Mouse (Mus musculus): Measurements from ENCODE around the gene Ppef2. TPM values are rescaled to one million over a fixed set of nuclear protein-coding genes. Genes with fewer than 3 reads are reported as not detected.

Ppef2 gene
- total RNA-seq, 2 experiments from 2014 or later: not detected

DNA sequence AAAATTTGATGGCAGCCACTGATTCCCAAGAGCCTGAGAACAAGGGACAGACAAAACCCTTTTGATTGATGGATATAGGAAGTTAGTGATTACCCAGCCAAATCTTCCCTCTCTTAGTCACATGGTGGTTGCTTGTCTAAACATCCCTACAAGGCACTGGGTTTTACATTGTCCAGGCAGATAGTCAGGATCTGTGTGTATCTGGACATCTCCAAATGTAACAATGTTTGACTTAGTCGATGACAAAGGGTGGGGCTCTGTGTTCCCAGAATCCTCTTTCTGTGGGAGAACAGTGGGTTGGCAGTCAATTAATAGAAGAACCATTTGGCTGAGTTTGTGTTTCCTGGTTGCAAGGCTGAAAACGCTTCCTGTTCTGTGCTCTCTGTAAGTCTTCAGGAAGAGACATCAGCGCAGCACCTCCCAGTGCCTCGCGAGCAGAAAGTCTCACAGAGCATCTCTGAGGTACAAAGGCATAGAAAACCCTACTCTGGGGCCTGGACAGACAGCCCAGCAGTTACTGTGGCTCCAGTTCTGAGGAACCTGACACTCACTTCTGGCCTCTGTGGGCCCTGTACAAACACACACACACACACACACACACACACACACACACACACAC is 21.0 kb downstream of the Ppef2 start:
- DNase-seq: no peak

DNA sequence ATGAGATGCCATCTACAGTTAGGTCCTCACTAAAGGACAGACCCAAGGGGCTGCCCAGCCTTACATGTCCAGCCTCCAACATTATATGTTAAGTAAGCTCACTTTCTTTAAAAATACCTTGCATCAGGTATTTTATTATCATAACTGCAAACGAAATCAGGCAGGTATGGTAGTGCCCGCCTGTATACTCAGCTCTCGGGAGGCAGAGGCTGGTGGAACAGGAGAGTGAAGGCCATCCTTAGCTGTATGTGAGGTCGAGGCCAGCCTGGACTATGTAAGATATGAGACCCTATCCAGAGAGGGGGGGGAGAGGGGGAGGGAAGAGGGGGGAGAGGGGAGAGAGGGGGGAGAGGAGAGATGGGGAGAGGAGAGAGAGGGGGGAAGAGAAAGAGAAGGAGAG is 22.7 kb downstream of the Ppef2 start:
- DNase-seq: no peak

DNA sequence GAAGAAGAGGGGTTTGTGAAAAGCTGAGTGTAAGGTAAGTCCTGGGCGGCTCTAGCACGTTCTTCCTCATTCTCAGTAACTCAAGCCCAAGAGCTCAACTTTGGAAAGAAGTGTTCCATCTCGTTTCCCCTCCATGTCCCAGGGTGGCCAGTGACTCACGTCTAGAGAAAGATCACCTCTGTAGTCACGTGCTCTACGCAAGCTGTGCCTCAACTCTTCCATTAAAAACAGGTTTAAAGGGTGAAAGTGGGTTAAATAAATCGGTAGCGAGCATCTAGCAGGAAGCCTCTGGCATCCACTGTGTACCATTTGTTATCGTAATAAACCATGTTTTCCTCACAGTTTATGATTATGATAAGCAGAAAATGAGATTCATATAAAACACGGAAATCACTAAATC is 24.2 kb downstream of the Ppef2 start:
- no peak for DNase-seq

DNA sequence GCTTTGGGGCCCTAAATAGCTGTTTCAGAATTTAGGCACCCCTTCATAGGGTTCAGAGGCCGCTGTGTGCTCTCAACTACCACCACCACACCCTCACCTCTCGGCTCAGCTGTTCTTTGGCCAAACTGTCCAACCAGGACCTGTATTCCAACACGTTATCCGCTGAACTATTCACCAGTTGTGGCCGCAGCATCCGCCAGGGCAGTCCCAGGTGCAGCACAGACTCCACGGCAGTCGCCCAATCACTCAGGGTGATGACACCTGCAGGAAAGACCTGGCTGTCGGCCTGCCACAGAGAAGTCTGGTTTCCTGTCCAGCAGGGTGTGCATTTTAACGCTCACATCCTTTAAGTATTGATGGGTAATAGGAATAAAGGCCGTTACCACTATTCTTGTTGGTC is 25.8 kb downstream of the Ppef2 start:
- DNase-seq: no peak

DNA sequence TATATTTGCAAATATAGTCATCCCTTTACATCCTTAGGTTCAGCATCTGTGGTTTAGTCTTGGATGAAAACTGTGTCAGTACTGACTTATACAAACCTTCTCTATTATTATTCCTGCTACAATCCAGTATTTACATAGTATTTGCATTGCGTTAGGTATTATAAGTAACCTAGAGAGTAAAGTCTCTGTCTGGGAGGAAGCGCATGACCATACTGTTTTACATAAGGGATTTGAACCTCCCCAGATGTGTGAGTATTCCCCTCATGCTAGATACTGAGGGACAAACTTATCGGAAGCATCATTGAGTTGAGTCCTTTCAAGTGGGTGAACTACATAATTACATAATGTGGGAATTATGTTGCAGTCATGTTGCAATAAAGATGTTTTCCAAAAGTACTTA is 26.6 kb downstream of the Ppef2 start:
- no peak for DNase-seq

DNA sequence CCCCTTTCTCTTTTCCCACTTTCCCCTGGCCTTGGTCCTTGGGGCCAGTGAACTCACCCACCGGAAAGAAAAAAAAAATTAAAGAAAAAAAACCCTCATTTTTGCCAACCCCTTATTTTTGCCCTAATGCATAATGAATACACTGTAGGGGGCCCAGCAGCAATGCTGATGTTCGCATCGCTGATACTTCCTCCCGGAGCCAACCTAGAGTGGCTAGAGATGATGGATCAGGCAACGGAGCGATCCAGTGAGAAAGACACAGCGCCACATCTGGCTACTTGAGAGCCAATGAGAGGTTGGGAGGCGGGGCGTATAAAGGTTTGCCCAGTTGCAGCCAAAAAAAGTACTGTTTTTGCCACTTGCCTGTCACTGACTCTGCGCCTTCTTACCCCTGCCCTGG is 27.3 kb downstream of the Ppef2 start:
- no peak for DNase-seq

DNA sequence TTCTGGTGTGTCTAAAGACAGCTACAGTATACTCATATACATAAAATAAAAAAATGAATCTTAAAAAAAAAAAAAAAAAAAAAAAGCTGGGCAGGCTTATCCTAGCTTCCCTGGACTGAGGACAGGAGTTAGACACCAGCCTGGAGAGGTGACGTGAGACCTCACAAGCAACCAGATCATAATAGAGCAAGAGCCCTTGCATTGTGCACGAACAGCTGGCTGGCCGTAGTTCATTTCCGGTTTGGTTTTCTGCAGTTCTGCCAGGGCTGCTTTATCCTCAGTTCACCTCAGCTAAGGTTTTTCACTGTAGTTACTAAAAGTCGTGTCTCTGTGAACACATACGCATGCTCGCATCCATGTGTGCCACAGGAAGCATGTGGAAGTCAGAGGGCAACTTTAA is 28.3 kb downstream of the Ppef2 start:
- peak; percentile 23 for DNase-seq

DNA sequence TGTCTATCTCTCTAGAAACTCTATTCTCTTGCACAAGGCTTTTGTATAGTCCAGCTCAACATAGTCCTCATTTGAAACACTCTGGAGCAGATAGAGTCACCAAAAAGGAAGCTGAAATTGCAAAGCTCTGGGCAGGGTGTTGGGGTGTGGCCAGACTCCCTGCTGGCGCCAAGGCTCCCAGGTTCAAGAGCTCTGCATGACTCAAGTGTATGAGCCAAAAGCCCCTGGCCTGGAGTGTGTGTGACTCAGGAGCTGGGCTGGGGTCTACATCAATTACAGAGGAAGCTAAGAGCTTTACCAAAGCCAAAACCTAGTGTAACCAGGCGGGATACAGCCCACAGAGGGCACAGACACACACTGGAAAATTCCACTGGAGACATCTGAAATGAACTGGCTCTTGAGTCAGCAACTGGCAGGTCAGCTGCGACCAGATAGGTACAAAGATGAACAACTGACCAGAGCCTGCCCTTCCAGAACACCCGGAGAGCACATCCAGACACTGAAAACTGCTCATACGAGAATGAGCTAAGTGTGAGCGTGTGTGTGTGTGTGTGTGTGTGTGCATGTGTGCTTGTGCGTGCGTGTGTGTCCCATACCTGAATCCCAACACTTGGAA is 35.7 kb downstream of the Ppef2 start:
- no peak for DNase-seq

DNA sequence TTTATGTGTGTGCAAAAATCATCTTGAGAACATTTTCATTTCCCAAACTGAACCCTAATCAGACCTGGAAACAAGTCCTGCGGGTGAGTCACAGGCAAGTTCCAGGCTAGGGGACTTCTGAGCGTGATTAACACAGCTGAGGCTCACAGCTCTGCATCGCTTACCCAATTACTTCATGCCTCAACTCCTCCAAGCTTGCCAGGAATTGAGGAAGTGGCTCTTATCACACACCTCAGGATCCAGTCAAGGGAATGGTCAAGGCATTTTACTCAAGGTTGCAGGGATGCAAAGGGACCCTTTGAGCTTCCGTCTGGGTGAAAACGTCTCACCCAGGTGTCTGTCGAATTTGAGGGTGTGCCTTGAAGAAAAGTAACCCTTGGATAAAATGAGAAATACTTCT is 36.3 kb downstream of the Ppef2 start:
- DNase-seq: no peak

DNA sequence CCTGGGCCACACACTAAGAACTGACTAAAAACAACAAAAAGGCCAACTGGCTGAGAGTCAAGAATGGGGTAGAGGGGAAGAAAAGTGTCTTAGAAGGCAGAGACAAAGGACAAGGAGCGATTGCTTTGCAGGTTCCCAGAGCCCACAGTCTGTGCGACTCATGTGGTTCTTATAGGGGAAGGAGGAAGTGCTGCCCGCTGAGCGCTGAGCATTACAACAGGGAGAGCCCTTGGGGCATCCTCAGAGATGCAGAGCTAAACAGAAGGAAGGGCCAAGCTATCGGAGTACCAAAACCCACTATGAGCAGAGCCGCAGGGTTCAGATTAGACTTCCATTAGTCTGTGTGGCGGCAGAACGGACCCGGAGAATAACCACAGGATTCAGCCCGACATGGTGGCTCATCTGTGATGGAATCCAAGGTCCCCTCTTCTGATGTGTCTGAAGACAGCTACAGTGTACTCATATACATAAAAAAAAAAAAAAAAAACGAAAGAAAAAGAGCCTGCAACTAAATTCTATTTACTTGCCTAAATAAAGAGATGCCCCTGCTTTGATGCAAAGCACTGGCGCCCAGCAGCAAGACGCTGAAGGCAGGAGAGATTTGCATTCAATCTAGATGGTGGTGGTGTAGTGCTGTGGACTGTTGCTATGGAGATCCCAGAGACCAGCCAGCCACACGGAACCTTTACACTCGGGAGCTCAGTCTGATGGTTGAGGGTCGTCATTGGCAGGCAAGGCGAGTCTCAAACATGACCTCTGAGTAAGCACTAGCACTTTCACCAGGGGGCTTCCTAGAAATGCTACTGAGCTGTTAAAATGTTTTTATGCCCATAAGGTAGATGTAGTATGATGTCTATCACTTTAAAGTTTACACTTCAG is 36.9 kb downstream of the Ppef2 start:
- DNase-seq: no peak

DNA sequence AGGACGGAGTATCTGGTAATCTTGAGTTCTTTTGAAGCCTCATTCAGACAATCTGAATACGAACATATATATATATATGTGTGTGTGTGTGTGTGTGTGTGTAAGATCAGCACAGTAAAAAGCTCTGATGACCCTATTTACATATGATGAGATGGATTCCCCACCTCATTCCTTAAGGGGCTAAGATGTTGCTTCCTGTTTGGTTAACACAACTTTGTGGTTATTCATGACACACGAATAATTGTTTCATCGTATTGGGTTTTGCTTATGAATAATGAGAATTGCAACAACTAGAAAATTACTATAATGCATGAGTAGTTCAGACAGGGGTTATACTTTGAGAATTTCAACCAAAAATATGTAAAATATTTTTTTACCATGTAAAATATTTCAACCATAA is 40.8 kb downstream of the Ppef2 start, which contains the start of gene U90926:
Gene U90926 (minus strand): TSS at position 101 of the 400 bp plus-strand sequence.
- no peak for DNase-seq

DNA sequence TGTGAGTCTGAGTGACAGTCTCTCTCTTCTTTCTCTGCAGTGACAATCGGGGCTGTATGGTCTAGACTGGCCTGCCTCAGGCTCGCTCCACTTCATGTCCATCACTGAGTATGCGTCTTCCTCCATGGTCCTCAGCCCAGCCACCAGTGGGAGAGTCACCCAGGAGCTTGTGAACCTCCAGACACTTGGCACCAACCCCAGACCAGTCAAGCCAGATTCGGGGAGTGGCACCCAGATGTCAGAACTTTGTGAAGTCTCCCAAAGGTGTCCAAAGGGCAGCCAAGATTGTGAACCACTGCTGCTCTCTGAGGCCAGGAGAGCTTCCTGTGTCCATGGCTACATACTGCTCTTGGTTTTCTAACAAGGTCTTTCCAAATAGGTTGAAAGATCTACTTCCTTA is 43.8 kb downstream of the Ppef2 start:
- no peak for DNase-seq

DNA sequence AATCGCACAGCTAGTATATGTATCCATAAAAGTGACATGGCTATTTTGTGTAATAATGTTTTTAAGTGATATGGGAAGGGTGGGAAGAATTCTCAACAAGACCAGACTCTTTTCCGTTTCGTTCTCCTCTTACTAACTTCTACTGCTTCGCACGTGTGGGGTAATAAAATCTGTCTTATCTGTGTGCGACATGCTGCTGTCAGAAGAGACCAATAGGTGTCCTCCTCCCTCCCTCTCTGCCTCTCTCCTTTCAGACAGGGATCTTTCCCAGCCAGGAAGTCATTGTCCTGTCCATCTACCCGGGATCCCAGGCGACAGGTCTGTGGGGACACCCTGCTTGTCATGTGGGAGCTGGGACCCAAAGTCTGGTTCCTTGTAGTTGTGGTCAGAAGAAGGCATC is 45.9 kb downstream of the Ppef2 start:
- DNase-seq: no peak

DNA sequence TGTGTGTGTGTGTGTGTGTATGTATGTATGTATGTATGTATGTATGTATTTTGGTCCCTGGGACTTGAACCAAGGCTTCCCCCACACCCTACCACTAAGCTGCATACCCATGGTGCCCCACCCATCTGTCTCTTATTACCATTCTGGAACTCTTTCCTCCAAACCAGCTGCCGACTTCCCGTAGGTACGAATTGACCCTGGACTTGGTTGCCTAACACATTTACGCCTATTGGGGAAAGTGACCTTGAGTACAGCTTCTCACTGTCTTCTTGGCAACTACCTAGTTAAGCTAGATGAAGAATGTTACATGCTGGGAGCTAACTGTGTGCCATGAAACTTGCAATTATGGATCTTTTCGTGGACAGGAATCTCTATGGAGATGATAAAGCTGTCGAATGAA is 50.0 kb downstream of the Ppef2 start:
- no peak for DNase-seq

DNA sequence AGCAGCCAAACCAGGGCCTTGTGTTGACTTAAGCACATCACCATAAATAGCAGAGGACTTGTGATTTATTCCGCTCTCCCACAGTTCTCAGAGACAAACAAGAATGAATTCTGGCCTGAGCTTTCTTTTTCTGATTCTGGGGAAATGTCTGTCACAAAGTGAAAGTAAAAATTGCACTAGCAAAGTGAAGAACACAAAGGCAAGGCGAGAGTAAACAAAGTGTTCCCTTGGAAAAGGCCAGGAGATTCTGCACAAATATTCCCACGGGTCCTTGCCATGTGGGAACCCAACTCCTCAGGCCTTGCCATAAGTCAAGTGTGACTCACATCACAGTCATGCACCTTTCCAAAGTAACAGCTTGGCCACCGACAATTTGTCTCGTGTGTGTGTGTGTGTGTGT is 50.4 kb downstream of the Ppef2 start:
- no peak for DNase-seq

DNA sequence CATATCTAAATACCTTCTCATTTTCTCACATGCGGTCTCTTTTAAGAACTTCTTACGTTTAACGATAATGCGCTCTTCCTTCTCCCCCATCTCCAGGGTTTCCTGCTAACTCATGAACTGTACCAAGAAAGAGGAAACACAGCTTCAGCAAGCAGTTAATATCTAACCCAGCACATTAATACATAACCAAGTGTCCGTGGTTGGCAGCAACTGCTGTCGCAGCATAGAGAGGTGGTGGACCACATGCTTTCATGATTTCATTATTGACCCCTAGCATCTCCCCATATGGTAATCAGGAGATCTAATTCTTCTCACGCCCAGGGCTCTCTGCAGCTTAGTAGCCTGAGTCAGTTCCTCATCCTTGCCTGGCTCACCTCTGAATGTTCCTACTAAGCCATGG is 50.9 kb downstream of the Ppef2 start:
- DNase-seq: no peak

DNA sequence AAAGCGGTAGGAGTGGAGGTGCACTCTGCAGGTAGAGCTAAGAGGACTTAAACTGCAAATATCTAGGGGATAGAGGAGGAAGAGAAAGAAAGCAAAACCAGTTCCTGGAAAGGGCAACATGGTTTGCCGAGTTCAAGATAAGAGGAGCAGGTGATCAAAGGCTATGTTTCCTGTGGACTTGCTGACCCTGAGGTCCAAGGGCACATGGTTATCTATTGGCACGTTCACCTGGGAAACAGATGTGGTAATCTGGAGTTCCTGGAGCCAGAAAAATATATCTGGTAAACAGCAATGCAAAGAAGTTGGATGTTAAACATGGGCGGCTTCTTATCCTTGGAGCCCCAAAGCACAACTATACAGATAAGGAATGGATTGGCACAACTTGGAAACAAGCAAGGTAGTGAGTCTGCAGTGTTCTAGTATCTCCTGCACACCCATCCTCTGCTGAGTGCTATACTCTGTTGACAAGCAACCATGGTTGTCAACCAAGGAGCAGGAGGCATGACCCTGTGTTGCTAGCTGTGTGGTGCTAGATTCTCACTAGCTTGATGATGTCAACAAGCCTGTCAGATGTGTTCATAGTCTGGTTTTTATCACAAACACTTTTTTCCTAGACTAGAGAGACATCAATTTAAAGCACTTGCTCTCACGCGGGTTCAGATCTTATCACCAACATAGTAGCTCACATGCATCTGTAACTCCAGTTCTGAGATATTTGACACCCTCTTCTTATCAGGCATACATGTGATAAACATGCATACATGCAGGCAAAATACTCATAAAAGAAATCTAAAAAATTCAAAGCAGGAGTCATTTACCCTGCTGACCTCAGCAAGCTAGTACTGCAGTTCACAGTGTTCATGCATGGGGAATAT is 51.7 kb downstream of the Ppef2 start:
- no peak for DNase-seq

DNA sequence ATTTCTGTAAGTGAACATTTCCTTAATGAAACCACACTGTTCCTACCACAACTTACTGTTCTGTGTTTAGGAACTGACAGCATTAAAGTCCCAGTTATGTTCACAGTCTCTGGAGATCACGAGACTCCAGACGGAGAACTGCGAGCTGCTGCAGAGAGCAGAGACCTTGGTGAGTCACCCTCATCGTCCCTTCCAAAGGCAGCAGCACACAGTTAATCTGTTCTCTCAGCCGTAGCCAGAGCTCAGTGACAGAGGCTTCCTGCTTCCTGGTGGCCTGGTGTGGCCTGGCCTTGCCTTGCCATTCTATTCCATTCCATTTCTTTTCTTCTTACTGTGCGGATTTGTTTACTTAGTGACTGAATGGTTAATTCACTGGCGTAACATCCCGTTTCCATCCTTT is 57.8 kb downstream of the Ppef2 start:
- DNase-seq: no peak

DNA sequence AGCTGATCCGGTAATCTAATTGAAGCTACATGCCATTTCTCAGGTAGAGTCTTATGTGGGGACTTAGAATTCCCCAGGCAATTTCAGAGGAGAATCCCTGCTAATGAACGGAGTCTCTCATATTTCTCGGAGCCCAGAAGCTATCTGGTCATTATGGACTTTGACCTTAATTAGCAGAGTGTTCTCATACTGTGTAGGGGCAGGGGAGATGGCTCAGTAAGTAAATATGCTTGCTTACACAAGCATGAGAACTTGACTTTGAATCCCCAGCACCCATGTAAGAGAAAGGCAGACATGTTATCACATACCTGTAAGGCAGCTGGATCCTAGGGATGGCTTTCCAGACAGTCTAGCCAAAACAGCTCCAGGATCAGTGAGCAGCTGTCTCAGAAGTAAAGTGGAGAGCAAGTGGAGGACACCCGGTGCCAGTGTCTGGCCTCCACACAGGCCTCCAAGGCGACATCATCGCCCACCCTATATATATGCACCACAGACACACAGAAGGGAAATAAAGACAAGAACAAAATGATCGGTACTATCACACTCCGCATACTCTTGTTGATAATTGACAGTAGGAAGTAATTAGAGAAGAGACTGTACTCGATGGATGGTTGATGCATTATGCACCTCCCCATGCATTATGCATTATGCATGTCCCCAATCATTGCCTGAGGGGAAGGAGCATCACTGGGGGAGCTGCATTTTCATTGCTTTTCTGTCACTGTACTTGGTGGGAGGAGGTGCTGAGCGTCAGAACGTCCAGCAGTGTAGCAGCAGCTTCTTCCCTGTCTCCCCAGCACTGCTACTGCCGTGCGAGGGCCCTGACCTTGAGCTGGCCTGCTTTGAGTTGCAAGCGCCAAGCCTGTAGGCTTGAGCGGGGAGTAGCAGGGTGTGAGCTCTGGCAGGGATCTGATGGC is 58.9 kb downstream of the Ppef2 start:
- DNase-seq: no peak

DNA sequence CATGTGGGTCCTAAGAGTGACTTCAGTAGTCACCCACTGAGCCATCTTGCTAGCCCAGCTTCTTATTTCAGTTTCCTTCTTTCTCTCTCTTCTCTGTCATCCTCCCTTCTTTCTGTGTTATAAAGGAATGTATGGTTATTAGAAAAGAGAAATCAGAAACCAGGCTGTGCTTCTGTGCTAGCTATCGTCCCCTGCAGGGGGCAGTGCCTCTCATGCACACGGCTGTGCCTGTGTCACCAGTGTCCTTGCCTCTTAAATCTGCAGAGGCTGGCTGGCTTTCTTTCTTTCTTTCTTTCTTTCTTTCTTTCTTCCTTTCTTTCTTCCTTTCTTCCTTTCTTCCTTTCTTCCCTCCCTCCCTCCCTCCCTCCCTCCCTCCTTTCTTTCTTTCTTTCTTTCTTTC is 60.4 kb downstream of the Ppef2 start:
- DNase-seq: peak; percentile 61

DNA sequence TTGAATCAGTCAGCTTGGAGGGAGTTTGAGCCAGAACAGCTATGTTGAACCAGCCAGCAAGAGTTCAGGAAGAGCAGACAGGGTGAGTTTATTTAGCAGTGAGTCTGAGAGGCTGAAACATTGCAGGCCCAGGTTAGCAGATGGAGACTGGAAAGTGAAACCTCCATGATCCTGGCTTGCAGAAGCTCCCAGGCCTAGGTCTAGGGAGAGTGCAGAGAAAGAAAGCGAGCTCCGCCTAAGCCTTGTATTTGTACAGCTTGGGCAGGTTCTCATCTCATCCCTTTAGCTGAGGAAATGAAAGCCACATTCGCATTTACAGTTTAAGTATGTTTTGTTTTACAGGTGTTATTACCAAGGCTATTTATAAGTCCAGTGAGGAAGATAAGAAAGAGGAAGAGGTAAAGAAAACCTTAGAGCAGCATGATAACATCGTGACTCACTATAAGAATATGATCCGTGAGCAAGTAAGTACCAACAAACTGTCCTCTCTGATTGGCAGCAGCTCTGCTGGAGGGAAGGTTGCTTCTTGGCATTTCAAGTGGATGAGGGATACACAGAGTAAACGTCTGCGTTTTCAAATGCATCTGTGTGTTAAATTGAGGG is 67.1 kb downstream of the Ppef2 start:
- no peak for DNase-seq

Data from heart, postnatal 4 days (tissue).